Mouse (Mus musculus) forebrain, embryonic 14.5 days (tissue): Measurements from ENCODE around the gene Zfp641. TPM values are rescaled to one million over a fixed set of nuclear protein-coding genes. Genes with fewer than 3 reads are reported as not detected.

Source experiments
- ATAC-seq: fragments of 200-750 bp; cut with Nextera tagmentation; 2 replicates; pipeline ENCODE4 v1.8.0; 2017; ENCODE audit warnings: mild to moderate bottlenecking, moderate library complexity
- DNase-seq: peaks from one replicate; pipeline ENCODE4 v3.0.0-alpha.2; 2015; ENCODE audit warnings: low spot score
- H3K27ac ChIP-seq: fragments of 300-500 bp; sonication (generic); 2 replicates; pipeline ENCODE4 v1.5.1; 2014; ENCODE audit warnings: low read depth, mild to moderate bottlenecking, control low read depth, low read length, moderate library complexity
- H3K27me3 ChIP-seq: fragments of 300-500 bp; sonication (generic); replicated peaks from 2 replicates; pipeline ENCODE4 v1.6.1; 2014; ENCODE audit warnings: low read length, control low read depth, mixed read lengths; ENCODE audit not compliant: control insufficient read depth, insufficient read depth
- H3K36me3 ChIP-seq: fragments of 300-500 bp; sonication (generic); 2 replicates; pipeline ENCODE4 v1.6.1; 2014; ENCODE audit warnings: low read length, control low read depth; ENCODE audit not compliant: control insufficient read depth, insufficient read depth
- H3K4me1 ChIP-seq: fragments of 300-500 bp; sonication (generic); 2 replicates; pipeline ENCODE4 v1.6.1; 2014; ENCODE audit warnings: antibody characterized with exemption, low read length, control low read depth; ENCODE audit not compliant: control insufficient read depth, insufficient read depth
- H3K4me2 ChIP-seq: fragments of 300-500 bp; sonication (generic); 2 replicates; pipeline ENCODE4 v1.6.1; 2014; ENCODE audit warnings: mild to moderate bottlenecking, control low read depth, low read length
- H3K4me3 ChIP-seq: fragments of 300-500 bp; sonication (generic); 2 replicates; pipeline ENCODE4 v1.5.1; 2014; ENCODE audit warnings: low read depth, low read length, control low read depth
- H3K9ac ChIP-seq: fragments of 300-500 bp; sonication (generic); 2 replicates; pipeline ENCODE4 v1.6.1; 2014; ENCODE audit warnings: mild to moderate bottlenecking, low read length, control low read depth, moderate library complexity
- H3K9me3 ChIP-seq: fragments of 300-500 bp; sonication (generic); replicated peaks from 2 replicates; pipeline ENCODE4 v1.6.1; 2016; ENCODE audit warnings: low read length, control low read depth, mixed read lengths; ENCODE audit not compliant: control insufficient read depth
- WGBS: fragments of 180-500 bp; shearing (Covaris S2); extraction: QIAGEN DNeasy Blood & Tissue Kit; methylation state at CpG from one replicate; pipeline ENCODE4 v1.1.7; 2014; 5-methylcytosine and 5-hydroxymethylcytosine counted together
- polyA plus RNA-seq: library from polyadenylated mRNA; unstranded; fragments of >200 nt; fragmentation: Nextera tagmentation; extraction: Ambion mirVana; gene quantifications from 2 replicates; pipeline ENCODE4 v1.2.1, GENCODE M21; 2014

Zfp641 gene
- polyA plus RNA-seq, 1 experiment from 2014 or later = 2.8 TPM

- DNase-seq = no peak
- H3K4me1 ChIP-seq = no peaks in the 10 kb centered on the region
- WGBS = 95% methylated on average over 13 of the region's 13 CpGs
- H3K36me3 ChIP-seq = no peaks in the 10 kb centered on the region
- no peak overlapping the region for H3K9ac ChIP-seq
- H3K27me3 ChIP-seq = no peaks in the 10 kb centered on the region
- H3K4me3 ChIP-seq = no peak overlapping the region
- H3K27ac ChIP-seq = no peak overlapping the region
- no peaks in the 10 kb centered on the region for H3K9me3 ChIP-seq
- no peak for ATAC-seq
- H3K4me2 ChIP-seq = no peak overlapping the region
Observed at GRCm38 (mm10) chr15:98256271-98256670, 39.7 kb downstream of the Zfp641 start.

Other genes starting within 250 kb of the Zfp641 start
- gene Pfkm, start 203.6 kb downstream of the Zfp641 start, polyA plus RNA-seq = 65.0 and 73.6 TPM in 2 replicates
- 21.7 and 24.8 TPM in 2 replicates for gene Senp1, start 202.4 kb downstream of the Zfp641 start, polyA plus RNA-seq
- 60.5 and 62.2 TPM in 2 replicates for gene Asb8, start 130.5 kb downstream of the Zfp641 start, polyA plus RNA-seq
- gene Ccdc184, start 129.0 kb downstream of the Zfp641 start, polyA plus RNA-seq = 42.6 and 52.2 TPM in 2 replicates
- not detected in 2 replicates for gene Olfr288, start 100.6 kb downstream of the Zfp641 start, polyA plus RNA-seq
- not detected in 2 replicates for gene Gm44579, start 75.2 kb downstream of the Zfp641 start, polyA plus RNA-seq
- gene Olfr287, start 75.1 kb downstream of the Zfp641 start, polyA plus RNA-seq = not detected in 2 replicates
- gene Olfr286, start 61.7 kb downstream of the Zfp641 start, polyA plus RNA-seq = not detected in 2 replicates
- gene H1fnt, start 38.9 kb downstream of the Zfp641 start, polyA plus RNA-seq = not detected in 2 replicates
- gene Olfr285, start 21.2 kb upstream of the Zfp641 start, polyA plus RNA-seq = not detected in 2 replicates
- not detected in 2 replicates for gene Olfr284, start 44.8 kb upstream of the Zfp641 start, polyA plus RNA-seq
- not detected in 2 replicates for gene Olfr283, start 84.8 kb upstream of the Zfp641 start, polyA plus RNA-seq
- not detected in 2 replicates for gene Olfr282, start 135.1 kb upstream of the Zfp641 start, polyA plus RNA-seq
- gene Olfr281, start 156.4 kb upstream of the Zfp641 start, polyA plus RNA-seq = not detected in 2 replicates
- not detected in 2 replicates for gene OR5BS1P, start 173.7 kb upstream of the Zfp641 start, polyA plus RNA-seq
- gene Lalba, start 186.6 kb upstream of the Zfp641 start, polyA plus RNA-seq = not detected in 2 replicates
- not detected in 2 replicates for gene Olfr279, start 196.2 kb upstream of the Zfp641 start, polyA plus RNA-seq
- gene Kansl2, start 238.1 kb upstream of the Zfp641 start, polyA plus RNA-seq = 134 and 135 TPM in 2 replicates